Mouse (Mus musculus) MEL (cell line): ENCODE results near the gene Nol6. TPM values are rescaled to one million over a fixed set of nuclear protein-coding genes. Genes with fewer than 3 reads are reported as not detected.

Source experiments
- DNase-seq: peaks from one replicate; pipeline ENCODE4 v3.0.0; 2011; ENCODE audit warnings: low read depth, low spot score
- H3K27ac ChIP-seq: 2 replicates; pipeline ENCODE4 v1.5.1; 2012; ENCODE audit warnings: low read depth, mild to moderate bottlenecking, control low read depth, low read length, moderate library complexity; ENCODE audit not compliant: control insufficient read depth
- H3K27me3 ChIP-seq, 2 experiments: fragments of 150-350 bp in 1 of 2; sonication (generic) in 1 of 2; 2 replicates each; pipeline ENCODE4 v1.6.1; 2012; ENCODE audit warnings: low read length in 2 of 2, mild to moderate bottlenecking in 2 of 2, improper control_type of control experiment in 1 of 2, moderate library complexity in 1 of 2; ENCODE audit not compliant: insufficient read depth in 2 of 2, control insufficient read depth in 1 of 2
- H3K36me3 ChIP-seq, 2 experiments: 2 replicates each; pipeline ENCODE4 v1.6.1; 2012 to 2014; ENCODE audit warnings: low read length in 2 of 2, improper control_type of control experiment in 1 of 2, inconsistent platforms in 1 of 2, mild to moderate bottlenecking in 1 of 2; ENCODE audit not compliant: insufficient read depth in 2 of 2, control insufficient read depth in 1 of 2
- H3K4me1 ChIP-seq, 2 experiments: fragments of 150-350 bp in 1 of 2; sonication (generic) in 1 of 2; 2 replicates each; pipeline ENCODE4 v1.6.1; 2012; ENCODE audit warnings: low read length in 2 of 2, improper control_type of control experiment in 1 of 2, mild to moderate bottlenecking in 1 of 2; ENCODE audit not compliant: insufficient read depth in 2 of 2, control insufficient read depth in 1 of 2
- H3K4me3 ChIP-seq, 2 experiments: fragments of 150-350 bp in 1 of 2; sonication (generic) in 1 of 2; 2 replicates each; pipeline ENCODE4 v1.5.1; 2012; ENCODE audit warnings: low read depth in 2 of 2, low read length in 2 of 2, mild to moderate bottlenecking in 2 of 2, moderate library complexity in 2 of 2, control low read depth in 1 of 2, improper control_type of control experiment in 1 of 2; ENCODE audit not compliant: control insufficient read depth in 1 of 2, insufficient read depth in 1 of 2
- H3K79me2 ChIP-seq: 2 replicates; pipeline ENCODE4 v1.6.1; 2012; ENCODE audit warnings: mild to moderate bottlenecking, low read length, moderate library complexity; ENCODE audit not compliant: control insufficient read depth, poor library complexity, insufficient read depth
- H3K9ac ChIP-seq: 2 replicates; pipeline ENCODE4 v1.6.1; 2012; ENCODE audit warnings: low read depth, mild to moderate bottlenecking, control low read depth, low read length, moderate library complexity; ENCODE audit not compliant: control insufficient read depth, poor library complexity, severe bottlenecking
- H3K9me3 ChIP-seq: fragments of 150-350 bp; sonication (generic); replicated peaks from 2 replicates; pipeline ENCODE4 v1.6.1; 2012; ENCODE audit warnings: mild to moderate bottlenecking, low read length, improper control_type of control experiment, moderate library complexity; ENCODE audit not compliant: insufficient read depth
- BHLHE40 ChIP-seq: IDR thresholded peaks from 2 replicates; pipeline ENCODE4 v1.6.1; 2012; ENCODE audit warnings: low read depth, mild to moderate bottlenecking, inconsistent platforms, low read length, improper control_type of control experiment, borderline replicate concordance
- CHD1 ChIP-seq: IDR thresholded peaks from 2 replicates; pipeline ENCODE4 v1.6.1; 2012; ENCODE audit warnings: low read depth, mild to moderate bottlenecking, inconsistent platforms, low read length, improper control_type of control experiment
- CHD2 ChIP-seq: IDR thresholded peaks from 2 replicates; pipeline ENCODE4 v1.6.1; 2011; ENCODE audit warnings: low read length, improper control_type of control experiment
- CTCF ChIP-seq, 3 experiments: IDR thresholded peaks in 2 of 3; conservative IDR thresholded peaks in 1 of 3; 2 replicates each; pipeline ENCODE4 v1.5.1; 2011 to 2012; ENCODE audit warnings: low read length in 3 of 3, low read depth in 2 of 3, mild to moderate bottlenecking in 2 of 3, improper control_type of control experiment in 1 of 3, inconsistent platforms in 1 of 3, mixed read lengths in 1 of 3, moderate library complexity in 1 of 3; ENCODE audit not compliant: control insufficient read depth in 1 of 3, insufficient read depth in 1 of 3, poor library complexity in 1 of 3, severe bottlenecking in 1 of 3
- EP300 ChIP-seq, 2 experiments: IDR thresholded peaks; 2 replicates each; pipeline ENCODE4 v1.6.1; 2011; ENCODE audit warnings: improper control_type of control experiment in 2 of 2, low read length in 2 of 2, low read depth in 1 of 2, mild to moderate bottlenecking in 1 of 2
- ETS1 ChIP-seq: IDR thresholded peaks from 2 replicates; pipeline ENCODE4 v1.6.1; 2012; ENCODE audit warnings: low read depth, mild to moderate bottlenecking, inconsistent platforms, low read length, improper control_type of control experiment, moderate library complexity
- GATA1 ChIP-seq: IDR thresholded peaks from 2 replicates; pipeline ENCODE4 v1.6.1; 2011; ENCODE audit warnings: low read depth, low read length, improper control_type of control experiment
- HCFC1 ChIP-seq: IDR thresholded peaks from 2 replicates; pipeline ENCODE4 v1.6.1; 2012; ENCODE audit warnings: low read depth, mild to moderate bottlenecking, inconsistent platforms, low read length, improper control_type of control experiment, moderate library complexity
- JUND ChIP-seq: IDR thresholded peaks from 2 replicates; pipeline ENCODE4 v1.6.1; 2011; ENCODE audit warnings: low read depth, mild to moderate bottlenecking, improper control_type of control experiment, low read length
- MAFK ChIP-seq: IDR thresholded peaks from 2 replicates; pipeline ENCODE4 v1.6.1; 2011; ENCODE audit warnings: low read depth, mild to moderate bottlenecking, low read length, improper control_type of control experiment, borderline replicate concordance
- MAX ChIP-seq: IDR thresholded peaks from 2 replicates; pipeline ENCODE4 v1.6.1; 2011; ENCODE audit warnings: low read length, improper control_type of control experiment
- POLR2A ChIP-seq, 2 experiments: IDR thresholded peaks; 2 replicates each; pipeline ENCODE4 v1.6.1; 2011 to 2012; ENCODE audit warnings: low read length in 2 of 2, mild to moderate bottlenecking in 2 of 2, control low read depth in 1 of 2, improper control_type of control experiment in 1 of 2, low read depth in 1 of 2, moderate library complexity in 1 of 2; ENCODE audit not compliant: control insufficient read depth in 1 of 2, insufficient read depth in 1 of 2, poor library complexity in 1 of 2
- POLR2AphosphoS2 ChIP-seq: IDR thresholded peaks from 2 replicates; pipeline ENCODE4 v1.6.1; 2011; ENCODE audit warnings: low read length, improper control_type of control experiment
- SMC3 ChIP-seq: IDR thresholded peaks from 2 replicates; pipeline ENCODE4 v1.6.1; 2011; ENCODE audit warnings: low read depth, low read length, improper control_type of control experiment
- TBP ChIP-seq: IDR thresholded peaks from 2 replicates; pipeline ENCODE4 v1.8.0; 2011; ENCODE audit warnings: low read depth, low read length, improper control_type of control experiment
- UBTF ChIP-seq: IDR thresholded peaks from 2 replicates; pipeline ENCODE4 v1.6.1; 2012; ENCODE audit warnings: low read depth, mild to moderate bottlenecking, inconsistent platforms, low read length, improper control_type of control experiment, moderate library complexity, borderline replicate concordance; ENCODE audit not compliant: insufficient read depth
- USF1 ChIP-seq: IDR thresholded peaks from 2 replicates; pipeline ENCODE4 v1.6.1; 2014; ENCODE audit warnings: low read depth, mild to moderate bottlenecking, inconsistent platforms, low read length, improper control_type of control experiment, moderate library complexity
- USF2 ChIP-seq, 2 experiments: IDR thresholded peaks; 2 replicates each; pipeline ENCODE4 v1.6.1; 2011 to 2012; ENCODE audit warnings: improper control_type of control experiment in 2 of 2, low read length in 2 of 2, borderline replicate concordance in 1 of 2, inconsistent platforms in 1 of 2, low read depth in 1 of 2, mild to moderate bottlenecking in 1 of 2; ENCODE audit not compliant: insufficient read depth in 1 of 2
- ZC3H11A ChIP-seq: IDR thresholded peaks from 2 replicates; pipeline ENCODE4 v1.6.1; 2012; ENCODE audit warnings: low read depth, mild to moderate bottlenecking, inconsistent platforms, low read length, improper control_type of control experiment
- ZMIZ1 ChIP-seq: IDR thresholded peaks from 2 replicates; pipeline ENCODE4 v1.6.1; 2012; ENCODE audit warnings: low read depth, mild to moderate bottlenecking, inconsistent platforms, low read length, improper control_type of control experiment, moderate library complexity
- polyA plus RNA-seq, 2 experiments: library from polyadenylated mRNA; stranded (reverse) in 1 of 2; unstranded in 1 of 2; fragments of >175 nt in 1 of 2; fragments of >200 nt in 1 of 2; gene quantifications; 2 replicates each; pipeline versions ENCODE4 v1.2.1 to v1.2.4; 2012; ENCODE audit warnings: low replicate concordance in 2 of 2, low read depth in 1 of 2; ENCODE audit not compliant: insufficient read length in 2 of 2, insufficient read depth in 1 of 2, missing spikeins in 1 of 2
- total RNA-seq: library from RNA; depleted of rRNA; stranded (reverse); fragments of 300-350 nt; gene quantifications from 2 replicates; pipeline ENCODE4 v1.2.3, GENCODE M21; 2012

Nol6 gene
- total and polyA plus RNA-seq, 3 experiments, result 36.6 to 71.2 TPM; not detected in 1

- Histone ChIP-seq H3K27ac (no peak overlapping the region), H3K9ac (no peak overlapping the region), H3K36me3 (no peaks in the 10 kb centered on the region; a peak in 1 of 4 replicates), H3K4me1 (no peaks in the 10 kb centered on the region), H3K27me3 (no peaks in the 10 kb centered on the region), H3K79me2 (peaks cover 13% of the 10 kb centered on the region; the same call in 1 of the 2 replicates), H3K4me3 (no peak overlapping the region), H3K9me3 (no peaks in the 10 kb centered on the region)
- no peak for DNase-seq
- TF ChIP-seq USF1 (no peak), USF2 (IDR thresholded peaks at IDR 0.05; ENCODE audit: borderline replicate concordance in 1 of 2, insufficient read depth in 1 of 2, low read depth in 1 of 2, low read length in 2 of 2) (no peak), EP300 (IDR thresholded peaks at IDR 0.05; ENCODE audit: low read depth in 1 of 2, low read length in 2 of 2) (no peak), HCFC1 (no peak), CHD2 (no peak), GATA1 (no peak), ETS1 (no peak), JUND (no peak), POLR2AphosphoS2 (no peak), CTCF (IDR thresholded peaks at IDR 0.05 in 2 of 3, conservative IDR thresholded peaks at IDR 0.05 in 1 of 3; ENCODE audit: control insufficient read depth in 1 of 3, insufficient read depth in 1 of 3, low read depth in 2 of 3, low read length in 3 of 3, poor library complexity in 1 of 3, severe bottlenecking in 1 of 3) (no peak), MAFK (no peak), UBTF (no peak), ZMIZ1 (no peak), BHLHE40 (no peak), MAX (no peak), TBP (no peak), SMC3 (no peak), POLR2A (IDR thresholded peaks at IDR 0.05; ENCODE audit: control insufficient read depth in 1 of 2, insufficient read depth in 1 of 2, low read depth in 1 of 2, low read length in 2 of 2, poor library complexity in 1 of 2) (no peak), CHD1 (no peak)
These were observed 32.7 kb upstream of the Nol6 start for GRCm38 (mm10) chr4:41156961-41157360.

GRCm38 (mm10) chr4:41153146-41153545 lies 28.9 kb upstream of the Nol6 start:
- Histone ChIP-seq H3K9ac (no peak overlapping the region), H3K79me2 (peaks cover 13% of the 10 kb centered on the region; the same call in 1 of the 2 replicates), H3K27ac (no peak overlapping the region), H3K4me3 (no peak overlapping the region), H3K27me3 (no peaks in the 10 kb centered on the region), H3K4me1 (no peaks in the 10 kb centered on the region), H3K9me3 (no peaks in the 10 kb centered on the region), H3K36me3 (peaks cover 0 to 2% of the 10 kb centered on the region in 2 experiments; a peak in 1 of 4 replicates)
- no peak for TF ChIP-seq ZC3H11A
- no peak for TF ChIP-seq POLR2A (IDR thresholded peaks at IDR 0.05; ENCODE audit: control insufficient read depth in 1 of 2, insufficient read depth in 1 of 2, low read depth in 1 of 2, low read length in 2 of 2, poor library complexity in 1 of 2)
- no peak for TF ChIP-seq MAX
- DNase-seq, result no peak
